Mouse (Mus musculus): ENCODE measurements around the gene Tubgcp5. TPM values are rescaled to one million over a fixed set of nuclear protein-coding genes. Genes with fewer than 3 reads are reported as not detected.
A peak's percentile ranks its signal among the peaks of the same experiment; 100 is the strongest.

Tubgcp5 gene
- polyA plus RNA-seq, 1 experiment from 2014 or later = 45.8 TPM

DNA sequence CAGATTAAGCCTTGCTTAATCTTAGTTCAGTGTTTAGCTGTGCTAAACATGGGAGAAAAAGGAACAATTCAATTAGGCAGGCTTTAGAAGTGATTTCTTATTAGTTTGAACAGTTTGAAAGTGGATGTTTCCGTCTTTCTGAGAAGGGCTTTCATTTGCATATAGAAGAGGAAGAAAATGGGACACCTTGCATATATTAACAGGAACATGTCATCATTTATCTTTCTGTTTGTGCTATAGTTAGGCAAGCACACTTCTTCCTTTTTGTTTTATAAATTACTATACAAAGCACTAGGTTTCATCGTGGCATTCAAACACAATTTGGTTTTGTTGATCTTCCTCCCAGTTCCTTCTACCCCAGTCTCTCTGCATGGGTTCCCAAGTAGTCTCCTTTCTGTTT is 63.8 kb downstream of the Tubgcp5 start:
- WGBS = 77% methylated on average over 2 of the region's 2 CpGs
- Histone ChIP-seq H3K4me2 (replicated peaks) (no peak overlapping the region), H3K9me3 (no peaks in the 10 kb centered on the region), H3K4me3 (no peak overlapping the region), H3K36me3 (no peaks in the 10 kb centered on the region), H3K9ac (replicated peaks) (no peak overlapping the region), H3K27ac (replicated peaks) (no peak overlapping the region), H3K27me3 (no peaks in the 10 kb centered on the region), H3K4me1 (no peaks in the 10 kb centered on the region)
- ATAC-seq (ENCODE audit: low FRiP score, low read depth) = no peak

DNA sequence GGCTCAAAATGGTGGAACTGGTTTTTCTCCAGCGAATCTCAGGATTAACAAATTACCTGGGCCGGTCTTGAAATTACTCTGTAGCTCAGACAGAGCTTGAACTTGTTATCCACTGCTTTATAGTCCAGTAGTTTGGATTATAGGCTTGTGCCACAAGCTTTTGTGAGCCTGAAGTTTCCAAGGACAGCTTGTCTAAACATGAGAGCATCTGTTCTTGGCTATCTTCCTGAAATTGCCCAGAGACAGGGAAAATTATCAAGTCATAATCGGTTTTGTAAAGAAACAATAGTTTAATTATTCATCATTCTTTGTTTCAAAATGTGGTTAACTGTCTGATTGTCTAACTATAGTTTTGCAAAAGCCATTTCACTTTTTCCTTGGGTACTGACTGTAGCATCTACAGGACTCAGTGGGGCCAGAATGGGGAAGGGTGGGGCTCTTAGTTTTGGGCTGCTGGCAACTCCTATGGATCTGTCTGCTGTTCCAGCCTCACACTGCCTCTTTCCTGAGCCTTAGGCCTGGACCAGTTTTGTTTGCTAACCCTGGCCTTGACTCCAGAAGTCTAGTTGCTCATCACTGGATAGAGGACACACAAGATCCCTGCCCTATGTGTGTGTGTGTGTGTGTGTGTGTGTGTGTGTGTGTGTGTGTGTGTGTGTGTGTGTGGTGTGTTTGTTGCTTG is 65.0 kb downstream of the Tubgcp5 start:
- ATAC-seq (ENCODE audit: low FRiP score, low read depth) = no peak
- Histone ChIP-seq H3K9ac (replicated peaks) (no peak overlapping the region), H3K4me2 (replicated peaks) (no peak overlapping the region), H3K4me1 (no peaks in the 10 kb centered on the region), H3K27ac (replicated peaks) (no peak overlapping the region), H3K9me3 (no peaks in the 10 kb centered on the region), H3K36me3 (no peaks in the 10 kb centered on the region), H3K4me3 (no peak overlapping the region), H3K27me3 (no peaks in the 10 kb centered on the region)
- WGBS = 94% methylated on average over 3 of the region's 3 CpGs

DNA sequence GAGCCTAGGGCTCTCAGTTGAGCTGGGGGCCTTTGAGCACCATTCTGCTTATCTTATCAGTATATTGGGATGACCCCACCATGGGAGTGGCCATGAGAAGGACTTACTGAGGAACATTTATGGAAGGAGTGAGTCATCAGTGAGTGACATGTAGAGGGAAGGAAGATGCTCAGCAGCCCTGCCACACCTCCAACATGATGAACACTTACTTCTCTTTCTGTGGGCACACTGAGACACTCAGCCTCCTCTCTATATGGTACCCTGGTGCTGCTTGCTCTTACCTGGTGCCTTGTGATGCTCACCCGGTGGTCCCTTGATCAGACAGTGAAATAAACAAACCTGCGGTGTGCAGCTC is 65.5 kb downstream of the Tubgcp5 start:
- H3K27me3 ChIP-seq = no peaks in the 10 kb centered on the region
- no peak overlapping the region for H3K4me3 ChIP-seq
- H3K4me1 ChIP-seq = no peaks in the 10 kb centered on the region
- H3K27ac ChIP-seq (replicated peaks) = no peak overlapping the region
- H3K9ac ChIP-seq (replicated peaks) = no peak overlapping the region
- ATAC-seq (ENCODE audit: low FRiP score, low read depth) = no peak
- no peak overlapping the region for H3K4me2 ChIP-seq (replicated peaks)
- H3K36me3 ChIP-seq = no peaks in the 10 kb centered on the region
- H3K9me3 ChIP-seq = no peaks in the 10 kb centered on the region
- 97% methylated on average over 2 of the region's 2 CpGs for WGBS

DNA sequence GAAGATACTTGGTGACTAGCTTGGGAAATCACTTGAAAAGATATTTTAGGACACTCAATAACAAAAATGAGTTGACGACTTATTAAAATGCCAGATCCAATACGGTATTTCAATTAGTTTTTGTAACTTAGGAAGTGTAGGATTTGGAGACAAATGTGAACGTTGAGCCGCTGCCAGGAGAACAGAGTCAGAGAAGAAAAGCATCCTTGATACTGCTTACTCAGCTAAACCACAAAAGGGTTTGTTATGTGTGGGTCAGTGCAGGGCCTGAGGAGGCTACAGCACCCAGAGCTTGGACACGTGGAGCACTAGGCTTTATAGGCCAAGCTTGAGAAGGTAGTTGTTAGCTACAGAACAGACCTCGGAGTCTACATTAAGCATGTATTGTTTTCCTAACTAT is 66.0 kb downstream of the Tubgcp5 start:
- H3K9ac ChIP-seq (replicated peaks) = no peak overlapping the region
- no peaks in the 10 kb centered on the region for H3K27me3 ChIP-seq
- no peaks in the 10 kb centered on the region for H3K9me3 ChIP-seq
- H3K4me2 ChIP-seq (replicated peaks) = no peak overlapping the region
- H3K4me1 ChIP-seq = no peaks in the 10 kb centered on the region
- ATAC-seq (ENCODE audit: low FRiP score, low read depth) = no peak
- H3K36me3 ChIP-seq = no peaks in the 10 kb centered on the region
- 84% methylated on average over 6 of the region's 6 CpGs for WGBS
- H3K4me3 ChIP-seq = no peak overlapping the region
- H3K27ac ChIP-seq (replicated peaks) = no peak overlapping the region

DNA sequence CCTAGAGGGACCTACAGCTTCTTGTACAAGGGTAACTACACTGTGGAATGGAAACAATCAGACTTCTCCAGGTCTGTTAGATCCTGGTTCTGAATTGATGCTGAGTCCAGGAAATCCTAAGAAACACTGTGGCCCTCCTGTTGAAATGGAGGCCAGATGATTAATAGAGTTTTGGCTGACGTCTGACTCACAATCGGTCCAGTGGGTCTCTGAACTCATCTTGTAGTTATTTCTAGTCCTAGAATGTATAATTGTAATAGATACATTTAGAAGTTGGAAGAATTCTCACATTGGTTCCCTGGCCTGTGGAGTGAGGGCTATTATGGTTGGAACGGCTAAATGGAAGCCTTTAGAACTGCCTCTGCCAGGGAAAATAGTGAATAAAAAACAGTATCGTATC is 67.2 kb downstream of the Tubgcp5 start:
- ATAC-seq (ENCODE audit: low FRiP score, low read depth) = no peak
- Histone ChIP-seq H3K4me3 (no peak overlapping the region), H3K9me3 (no peaks in the 10 kb centered on the region), H3K4me1 (no peaks in the 10 kb centered on the region), H3K27me3 (no peaks in the 10 kb centered on the region), H3K4me2 (replicated peaks) (no peak overlapping the region), H3K36me3 (no peaks in the 10 kb centered on the region), H3K9ac (replicated peaks) (no peak overlapping the region), H3K27ac (replicated peaks) (no peak overlapping the region)
- 90% methylated on average over 4 of the region's 4 CpGs for WGBS

DNA sequence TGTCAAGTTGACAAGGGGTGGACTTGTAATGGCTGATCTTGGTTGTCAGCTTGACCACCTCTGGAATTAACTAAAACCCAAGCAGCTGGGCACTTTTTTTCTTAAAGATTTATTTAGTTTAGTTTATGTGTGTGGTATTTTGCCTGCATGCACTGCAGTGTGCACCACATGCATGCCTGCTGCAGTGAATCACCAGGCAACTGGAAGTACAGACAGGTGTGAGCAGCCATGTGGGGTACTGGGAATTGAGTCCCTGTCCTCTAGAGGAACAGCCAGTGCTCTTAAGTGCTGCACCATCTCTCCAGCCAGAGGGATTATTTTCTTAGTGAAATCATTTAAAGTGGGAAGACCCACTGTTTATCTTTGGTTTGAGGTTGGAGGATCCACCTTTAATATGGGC is 71.1 kb downstream of the Tubgcp5 start:
- H3K36me3 ChIP-seq = no peaks in the 10 kb centered on the region
- no peak for ATAC-seq (ENCODE audit: low FRiP score, low read depth)
- H3K27me3 ChIP-seq = no peaks in the 10 kb centered on the region
- no peak overlapping the region for H3K27ac ChIP-seq (replicated peaks)
- no peak overlapping the region for H3K4me3 ChIP-seq
- 0 out of 2 replicates have a peak, but pooled peaks cover 2% of the 10 kb centered on the region for H3K4me1 ChIP-seq
- no peak overlapping the region for H3K9ac ChIP-seq (replicated peaks)
- H3K9me3 ChIP-seq = no peaks in the 10 kb centered on the region
- H3K4me2 ChIP-seq (replicated peaks) = no peak overlapping the region

DNA sequence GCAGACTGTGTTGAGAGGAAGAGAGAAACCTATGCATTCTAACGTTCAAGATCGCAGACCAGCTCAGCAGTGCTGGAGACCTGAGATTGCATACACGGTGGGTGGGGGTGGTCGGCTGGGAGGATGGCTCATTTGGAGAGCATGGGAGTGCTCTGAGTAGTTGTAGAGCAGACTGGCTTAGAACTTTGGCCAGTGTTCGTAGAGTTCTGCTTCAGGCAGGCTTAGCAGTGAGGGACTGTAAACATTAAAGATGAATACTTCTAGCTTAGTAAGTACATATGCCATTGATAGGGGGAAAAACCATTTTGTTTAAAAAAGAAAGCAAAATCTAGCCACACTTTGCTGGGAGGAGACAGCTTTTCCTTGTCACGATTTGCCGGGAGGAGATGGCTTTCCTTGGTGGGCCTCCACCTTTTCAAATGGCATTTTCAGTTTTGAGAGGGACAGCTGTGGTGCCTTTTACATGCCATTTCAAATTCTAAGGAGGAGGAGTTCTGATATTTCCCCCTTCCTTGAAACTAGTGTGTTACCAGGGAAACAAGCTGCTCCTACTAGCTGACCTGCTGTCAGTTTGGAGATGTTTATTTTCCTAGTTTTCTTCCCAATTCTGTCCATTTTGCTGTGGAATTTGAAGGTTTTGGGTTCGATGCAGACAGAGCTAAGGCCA is 71.9 kb downstream of the Tubgcp5 start:
- Histone ChIP-seq H3K9ac (replicated peaks) (no peak overlapping the region), H3K9me3 (no peaks in the 10 kb centered on the region), H3K4me3 (no peak overlapping the region), H3K36me3 (no peaks in the 10 kb centered on the region), H3K27me3 (no peaks in the 10 kb centered on the region), H3K4me1 (0 out of 2 replicates have a peak, but pooled peaks cover 2% of the 10 kb centered on the region), H3K27ac (replicated peaks) (no peak overlapping the region), H3K4me2 (replicated peaks) (no peak overlapping the region)
- no peak for ATAC-seq (ENCODE audit: low FRiP score, low read depth)
- 76% methylated on average over 8 of the region's 8 CpGs for WGBS

DNA sequence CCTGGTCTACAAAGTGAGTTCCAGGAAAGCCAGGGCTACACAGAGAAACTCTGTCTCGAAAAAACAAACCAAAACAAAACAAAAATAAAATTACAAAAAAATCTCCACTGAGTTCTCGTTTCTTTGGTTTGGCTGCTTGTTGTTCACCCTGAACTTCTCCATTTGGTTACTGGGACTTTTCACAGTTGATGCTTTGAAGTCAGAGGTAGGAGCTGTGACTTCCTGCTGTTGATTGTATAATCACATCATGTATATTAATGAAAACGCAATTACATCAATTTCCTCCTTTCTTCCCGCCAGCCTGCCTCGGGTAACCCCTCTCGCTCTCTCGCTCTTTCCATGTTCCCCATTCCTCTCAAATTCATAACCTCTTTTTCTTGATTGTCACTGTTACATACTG is 74.3 kb downstream of the Tubgcp5 start:
- Histone ChIP-seq H3K36me3 (peaks cover 5% of the 10 kb centered on the region), H3K4me1 (0 out of 2 replicates have a peak, but pooled peaks cover 2% of the 10 kb centered on the region), H3K4me3 (no peak overlapping the region), H3K9ac (replicated peaks) (no peak overlapping the region), H3K9me3 (no peaks in the 10 kb centered on the region), H3K27me3 (no peaks in the 10 kb centered on the region), H3K4me2 (replicated peaks) (no peak overlapping the region), H3K27ac (replicated peaks) (no peak overlapping the region)
- ATAC-seq (ENCODE audit: low FRiP score, low read depth) = no peak
- 82% methylated on average over 7 of the region's 7 CpGs for WGBS

DNA sequence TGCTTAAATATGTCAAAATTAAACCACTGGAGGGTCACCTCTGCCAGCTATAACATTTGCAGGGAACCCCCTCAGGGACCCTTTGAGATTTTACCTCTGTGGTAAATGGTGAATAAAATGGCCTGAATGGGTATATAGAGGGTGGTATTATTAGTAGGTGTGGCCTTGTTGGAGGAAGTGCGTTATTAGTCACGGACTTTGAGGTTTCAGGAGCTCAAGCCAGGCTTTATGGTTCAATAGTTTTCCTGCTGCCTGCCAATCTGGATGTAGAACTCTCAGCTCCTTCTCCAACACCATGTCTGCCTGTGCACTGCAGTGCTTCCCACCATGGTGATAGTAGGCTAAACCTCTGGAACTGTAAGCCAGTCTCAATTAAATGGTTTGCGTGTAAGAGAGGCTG is 75.3 kb downstream of the Tubgcp5 start:
- H3K4me2 ChIP-seq (replicated peaks) = no peak overlapping the region
- no peak for ATAC-seq (ENCODE audit: low FRiP score, low read depth)

DNA sequence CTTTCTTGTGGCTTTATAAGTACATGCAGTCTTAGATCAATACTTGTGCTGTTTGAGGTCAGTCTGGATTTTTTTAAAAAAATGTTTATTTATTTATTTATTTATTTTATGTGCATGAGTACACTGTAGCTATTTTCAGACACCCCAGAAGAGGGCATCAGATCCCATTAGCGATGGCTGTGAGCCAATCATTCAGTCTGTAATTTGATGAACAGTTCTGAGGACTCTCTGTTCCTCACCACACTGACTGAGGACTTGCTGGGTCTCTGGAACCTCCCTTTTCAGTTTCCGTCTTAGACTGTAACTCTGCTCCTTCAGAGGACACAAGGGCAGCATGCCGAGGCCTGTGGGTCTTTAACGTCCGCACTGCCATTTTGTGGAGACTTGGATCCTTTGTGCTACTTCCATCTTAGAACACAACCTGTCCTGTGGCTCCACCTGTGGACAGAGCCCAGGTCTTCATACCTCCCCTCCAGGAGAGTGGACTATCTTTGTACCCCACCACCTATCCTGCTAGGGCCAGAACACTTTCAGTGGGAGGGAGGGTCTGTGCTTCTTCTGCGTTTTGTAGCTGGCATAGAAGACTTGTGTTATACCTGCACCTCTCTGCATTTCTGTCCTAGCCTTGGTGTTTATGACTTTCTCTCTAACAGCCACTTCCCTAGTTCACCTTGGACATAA is 76.5 kb downstream of the Tubgcp5 start:
- Histone ChIP-seq H3K9ac (replicated peaks) (no peak overlapping the region), H3K4me3 (no peak overlapping the region), H3K27me3 (no peaks in the 10 kb centered on the region), H3K4me2 (replicated peaks) (no peak overlapping the region), H3K4me1 (0 out of 2 replicates have a peak, but pooled peaks cover 2% of the 10 kb centered on the region), H3K36me3 (peaks cover 27% of the 10 kb centered on the region), H3K27ac (replicated peaks) (no peak overlapping the region), H3K9me3 (no peaks in the 10 kb centered on the region)
- 89% methylated on average over 6 of the region's 6 CpGs for WGBS
- peak; percentile 44; the same call in 1 of the 2 replicates for ATAC-seq (ENCODE audit: low FRiP score, low read depth)

More for the DNA sequence above, 75.3 kb downstream of the Tubgcp5 start:
- WGBS = 72% methylated on average over 3 of the region's 3 CpGs
- H3K4me3 ChIP-seq = no peak overlapping the region
- no peak overlapping the region for H3K27ac ChIP-seq (replicated peaks)
- H3K27me3 ChIP-seq = no peaks in the 10 kb centered on the region
- H3K36me3 ChIP-seq = peaks cover 15% of the 10 kb centered on the region
- H3K4me1 ChIP-seq = 0 out of 2 replicates have a peak, but pooled peaks cover 2% of the 10 kb centered on the region
- H3K9me3 ChIP-seq = no peaks in the 10 kb centered on the region
- no peak overlapping the region for H3K9ac ChIP-seq (replicated peaks)

DNA sequence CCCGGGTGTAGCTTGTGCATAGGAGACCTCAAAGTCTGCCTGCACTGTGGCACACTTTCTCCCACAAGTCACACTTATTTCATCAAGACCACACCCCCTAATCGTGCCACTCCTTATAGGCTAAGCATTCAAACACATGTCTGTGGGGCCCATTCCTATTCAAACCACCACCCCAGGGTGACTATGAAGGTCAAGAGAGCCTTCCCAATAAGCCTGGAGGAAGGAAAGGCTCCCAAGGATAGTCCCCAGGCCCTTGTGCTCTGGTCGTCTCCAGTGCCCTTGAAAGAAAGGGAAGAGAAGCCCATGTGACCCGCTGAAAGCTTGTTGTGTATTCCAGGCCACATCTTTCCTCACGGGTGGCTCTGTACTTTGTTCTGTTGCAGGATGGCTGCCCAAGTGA is 77.5 kb downstream of the Tubgcp5 start:
- Histone ChIP-seq H3K9ac (replicated peaks) (no peak overlapping the region), H3K4me3 (no peak overlapping the region), H3K36me3 (peaks cover 35% of the 10 kb centered on the region), H3K27me3 (no peaks in the 10 kb centered on the region), H3K9me3 (no peaks in the 10 kb centered on the region), H3K4me1 (0 out of 2 replicates have a peak, but pooled peaks cover 2% of the 10 kb centered on the region), H3K4me2 (replicated peaks) (no peak overlapping the region), H3K27ac (replicated peaks) (no peak overlapping the region)
- WGBS = 68% methylated on average over 5 of the region's 5 CpGs
- no peak for ATAC-seq (ENCODE audit: low FRiP score, low read depth)

DNA sequence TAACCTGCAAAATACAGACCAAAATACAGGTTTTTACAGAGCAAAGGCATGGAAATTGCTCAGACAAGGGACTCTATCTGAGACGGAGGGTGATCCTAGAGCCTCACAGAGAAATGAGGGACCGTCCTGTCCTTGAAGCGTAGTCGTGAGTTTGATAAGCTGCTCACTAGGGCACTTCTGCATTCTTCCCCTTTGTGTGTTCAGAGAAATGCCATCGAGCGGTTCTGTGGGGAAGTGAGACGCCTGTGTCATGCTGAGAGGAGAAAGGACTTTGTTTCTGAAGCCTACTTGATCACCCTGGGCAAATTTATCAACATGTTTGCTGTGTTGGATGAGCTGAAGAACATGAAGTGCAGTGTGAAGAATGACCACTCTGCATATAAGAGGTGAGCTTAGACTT is 80.7 kb downstream of the Tubgcp5 start:
- Histone ChIP-seq H3K9me3 (no peaks in the 10 kb centered on the region), H3K4me3 (no peak overlapping the region), H3K27me3 (no peaks in the 10 kb centered on the region), H3K36me3 (peaks cover 62% of the 10 kb centered on the region), H3K9ac (replicated peaks) (no peak overlapping the region), H3K27ac (replicated peaks) (no peak overlapping the region), H3K4me2 (replicated peaks) (no peak overlapping the region), H3K4me1 (no peaks in the 10 kb centered on the region)
- ATAC-seq (ENCODE audit: low FRiP score, low read depth) = no peak
- 90% methylated on average over 7 of the region's 7 CpGs for WGBS

Measured in midbrain, embryonic 12.5 days (tissue).